Mouse (Mus musculus) embryonic facial prominence, embryonic 11.5 days (tissue): ENCODE measurements around the gene Ptprg. TPM values are rescaled to one million over a fixed set of nuclear protein-coding genes. Genes with fewer than 3 reads are reported as not detected.
"Not testable (repeated sequence)": the region's sequence is repeated elsewhere in the genome, so short reads cannot be mapped to it uniquely, and the experiment has no call there.

Experiments used
- ATAC-seq: fragments of 200-750 bp; cut with Nextera tagmentation; replicated peaks from 2 replicates; pipeline ENCODE4 v1.8.0; 2017; ENCODE audit warnings: low read depth; ENCODE audit not compliant: insufficient number of reproducible peaks, low FRiP score, low TSS enrichment
- DNase-seq: peaks from one replicate; pipeline ENCODE4 v3.0.0-alpha.2; 2015; ENCODE audit warnings: low spot score
- H3K27ac ChIP-seq: fragments of 300-500 bp; sonication (generic); replicated peaks from 2 replicates; pipeline ENCODE4 v1.5.1; 2014; ENCODE audit warnings: mild to moderate bottlenecking, low read depth, low read length, control low read depth
- H3K27me3 ChIP-seq: fragments of 300-500 bp; sonication (generic); 2 replicates; pipeline ENCODE4 v1.6.1; 2014; ENCODE audit warnings: mild to moderate bottlenecking, low read length, moderate library complexity, mixed read lengths; ENCODE audit not compliant: control insufficient read depth, insufficient read depth
- H3K36me3 ChIP-seq: fragments of 300-500 bp; sonication (generic); replicated peaks from 2 replicates; pipeline ENCODE4 v1.6.1; 2014; ENCODE audit warnings: low read depth, mild to moderate bottlenecking, low read length, moderate library complexity, mixed read lengths; ENCODE audit not compliant: control insufficient read depth, insufficient read depth
- H3K4me1 ChIP-seq: fragments of 300-500 bp; sonication (generic); 2 replicates; pipeline ENCODE4 v1.6.1; 2014; ENCODE audit warnings: low read length, mixed read lengths; ENCODE audit not compliant: control insufficient read depth, insufficient read depth
- H3K4me2 ChIP-seq: fragments of 300-500 bp; sonication (generic); 2 replicates; pipeline ENCODE4 v1.6.1; 2014; ENCODE audit warnings: low read depth, mild to moderate bottlenecking, control low read depth, low read length, moderate library complexity
- H3K4me3 ChIP-seq: fragments of 300-500 bp; sonication (generic); 2 replicates; pipeline ENCODE4 v1.5.1; 2014; ENCODE audit warnings: low read depth, low read length, control low read depth
- H3K9ac ChIP-seq: fragments of 300-500 bp; sonication (generic); replicated peaks from 2 replicates; pipeline ENCODE4 v1.6.1; 2014; ENCODE audit warnings: mild to moderate bottlenecking, control low read depth, low read length
- H3K9me3 ChIP-seq: fragments of 300-500 bp; sonication (generic); replicated peaks from 2 replicates; pipeline ENCODE4 v1.6.1; 2016; ENCODE audit warnings: mild to moderate bottlenecking, low read length, inconsistent platforms, mixed read lengths; ENCODE audit not compliant: control insufficient read depth
- WGBS: fragments of 180-500 bp; shearing (Covaris S2); extraction: QIAGEN DNeasy Blood & Tissue Kit; methylation state at CpG from one replicate; pipeline ENCODE4 v1.1.7; 2014; 5-methylcytosine and 5-hydroxymethylcytosine counted together
- polyA plus RNA-seq: library from polyadenylated mRNA; unstranded; fragments of >200 nt; fragmentation: Nextera tagmentation; extraction: Ambion mirVana; gene quantifications from 2 replicates; pipeline ENCODE4 v1.2.1, GENCODE M21; 2014

Ptprg gene
- polyA plus RNA-seq, 1 experiment from 2014 or later, result 28.7 TPM

- Histone ChIP-seq H3K4me2 (no peak overlapping the region), H3K27me3 (no peaks in the 10 kb centered on the region), H3K4me1 (0 out of 2 replicates have a peak, but pooled peaks cover 2% of the 10 kb centered on the region), H3K27ac (no peak overlapping the region), H3K4me3 (no peak overlapping the region), H3K36me3 (no peaks in the 10 kb centered on the region), H3K9me3 (no peaks in the 10 kb centered on the region), H3K9ac (no peak overlapping the region)
- no peak for DNase-seq
- WGBS, result 69% methylated on average over 4 of the region's 4 CpGs
- ATAC-seq, result no peak
Measured at GRCm38 (mm10) chr14:11807465-11807864, 254.1 kb downstream of the Ptprg start.

GRCm38 (mm10) chr14:11811142-11811761 is 257.9 kb downstream of the Ptprg start:
- no peak overlapping the region for H3K4me2 ChIP-seq
- no peaks in the 10 kb centered on the region for H3K36me3 ChIP-seq
- DNase-seq, result no peak
- H3K4me1 ChIP-seq, result 0 out of 2 replicates have a peak, but pooled peaks cover 3% of the 10 kb centered on the region
- H3K9ac ChIP-seq, result no peak overlapping the region
- no peaks in the 10 kb centered on the region for H3K9me3 ChIP-seq
- WGBS, result 82% methylated on average over 7 of the region's 7 CpGs
- no peaks in the 10 kb centered on the region for H3K27me3 ChIP-seq
- no peak for ATAC-seq
- H3K4me3 ChIP-seq, result no peak overlapping the region
- no peak overlapping the region for H3K27ac ChIP-seq

GRCm38 (mm10) chr14:11812291-11812690 is 259.0 kb downstream of the Ptprg start:
- no peak overlapping the region for H3K9ac ChIP-seq
- DNase-seq, result no peak
- no peak overlapping the region for H3K27ac ChIP-seq
- no peak overlapping the region for H3K4me3 ChIP-seq
- H3K4me2 ChIP-seq, result no peak overlapping the region
- H3K9me3 ChIP-seq, result no peaks in the 10 kb centered on the region
- 85% methylated on average over 7 of the region's 7 CpGs for WGBS
- H3K4me1 ChIP-seq, result 0 out of 2 replicates have a peak, but pooled peaks cover 3% of the 10 kb centered on the region
- H3K36me3 ChIP-seq, result no peaks in the 10 kb centered on the region
- no peak for ATAC-seq
- no peaks in the 10 kb centered on the region for H3K27me3 ChIP-seq

- H3K4me2 ChIP-seq, DNase-seq, H3K4me3 ChIP-seq, H3K27ac ChIP-seq, H3K9ac ChIP-seq, ATAC-seq, H3K9me3 ChIP-seq, H3K4me1 ChIP-seq, H3K36me3 ChIP-seq, H3K27me3 ChIP-seq: not testable (repeated sequence)
- 57% methylated on average over 4 of the region's 4 CpGs for WGBS
Measured at GRCm38 (mm10) chr14:11814811-11815210, 261.5 kb downstream of the Ptprg start.

GRCm38 (mm10) chr14:11817236-11817635 is 263.9 kb downstream of the Ptprg start:
- Histone ChIP-seq H3K36me3 (no peaks in the 10 kb centered on the region), H3K9ac (no peak overlapping the region), H3K27me3 (no peaks in the 10 kb centered on the region), H3K4me1 (0 out of 2 replicates have a peak, but pooled peaks cover 3% of the 10 kb centered on the region), H3K27ac (no peak overlapping the region), H3K4me2 (no peak overlapping the region), H3K9me3 (no peaks in the 10 kb centered on the region), H3K4me3 (no peak overlapping the region)
- ATAC-seq (no peak), DNase-seq (no peak)
- WGBS, result 89% methylated on average over 6 of the region's 6 CpGs

- ATAC-seq (no peak), DNase-seq (no peak)
- H3K4me1 ChIP-seq, result no peaks in the 10 kb centered on the region
- H3K4me3 ChIP-seq, result no peak overlapping the region
- H3K27ac ChIP-seq, result no peak overlapping the region
- H3K9ac ChIP-seq, result no peak overlapping the region
- H3K9me3 ChIP-seq, result no peaks in the 10 kb centered on the region
- 74% methylated on average over 3 of the region's 3 CpGs for WGBS
- no peaks in the 10 kb centered on the region for H3K36me3 ChIP-seq
- no peaks in the 10 kb centered on the region for H3K27me3 ChIP-seq
- no peak overlapping the region for H3K4me2 ChIP-seq
Measured at GRCm38 (mm10) chr14:11818054-11818453, 264.7 kb downstream of the Ptprg start.

- Histone ChIP-seq H3K9me3 (no peaks in the 10 kb centered on the region), H3K36me3 (no peaks in the 10 kb centered on the region), H3K27ac (no peak overlapping the region), H3K9ac (no peak overlapping the region), H3K27me3 (no peaks in the 10 kb centered on the region), H3K4me1 (no peaks in the 10 kb centered on the region), H3K4me3 (no peak overlapping the region), H3K4me2 (no peak overlapping the region)
- DNase-seq, result no peak
- 92% methylated on average over 8 of the region's 8 CpGs for WGBS
- ATAC-seq, result no peak
Measured at GRCm38 (mm10) chr14:11818721-11819120, 265.4 kb downstream of the Ptprg start.

- Histone ChIP-seq H3K4me2 (no peak overlapping the region), H3K4me3 (no peak overlapping the region), H3K9me3 (no peaks in the 10 kb centered on the region), H3K9ac (no peak overlapping the region), H3K36me3 (no peaks in the 10 kb centered on the region), H3K4me1 (no peaks in the 10 kb centered on the region), H3K27ac (no peak overlapping the region), H3K27me3 (no peaks in the 10 kb centered on the region)
- DNase-seq (no peak), ATAC-seq (no peak)
- 78% methylated on average over 2 of the region's 2 CpGs for WGBS
Measured at GRCm38 (mm10) chr14:11819326-11819725, 266.0 kb downstream of the Ptprg start.
